Mouse (Mus musculus): ENCODE results near the gene Zfp423.

Gene Zfp423

GRCm38 (mm10) chr8:87835411-87835821, 124.0 kb downstream of the Zfp423 start:
- DNase-seq, result no peak

GRCm38 (mm10) chr8:87834656-87835055, 124.7 kb downstream of the Zfp423 start:
- no peak for DNase-seq

- no peak for DNase-seq
These were observed 125.4 kb downstream of the Zfp423 start for GRCm38 (mm10) chr8:87833841-87834620.

- no peak for DNase-seq
These were observed 126.1 kb downstream of the Zfp423 start for GRCm38 (mm10) chr8:87833339-87833738.

- no peak for DNase-seq
These were observed 126.7 kb downstream of the Zfp423 start for GRCm38 (mm10) chr8:87832381-87833325.

GRCm38 (mm10) chr8:87831567-87831966, 127.8 kb downstream of the Zfp423 start:
- DNase-seq, result no peak

- DNase-seq, result no peak
These were observed 128.3 kb downstream of the Zfp423 start for GRCm38 (mm10) chr8:87831116-87831515.

- DNase-seq, result no peak
These were observed 129.2 kb downstream of the Zfp423 start for GRCm38 (mm10) chr8:87830200-87830599.

GRCm38 (mm10) chr8:87826013-87826660, 133.3 kb downstream of the Zfp423 start:
- DNase-seq, result no peak

GRCm38 (mm10) chr8:87823172-87823571, 136.2 kb downstream of the Zfp423 start:
- no peak for DNase-seq

- DNase-seq, result no peak
These were observed 136.7 kb downstream of the Zfp423 start for GRCm38 (mm10) chr8:87822690-87823089.

GRCm38 (mm10) chr8:87822175-87822574, 137.2 kb downstream of the Zfp423 start:
- DNase-seq, result no peak

- no peak for DNase-seq
These were observed 137.7 kb downstream of the Zfp423 start for GRCm38 (mm10) chr8:87821655-87822054.

- DNase-seq, result no peak
These were observed 140.1 kb downstream of the Zfp423 start for GRCm38 (mm10) chr8:87819263-87819662.

GRCm38 (mm10) chr8:87818506-87818905, 140.9 kb downstream of the Zfp423 start:
- DNase-seq, result no peak

GRCm38 (mm10) chr8:87816141-87816540, 143.3 kb downstream of the Zfp423 start:
- no peak for DNase-seq

- no peak for DNase-seq
These were observed 146.7 kb downstream of the Zfp423 start for GRCm38 (mm10) chr8:87812661-87813060.

- no peak for DNase-seq
These were observed 147.3 kb downstream of the Zfp423 start for GRCm38 (mm10) chr8:87812069-87812449.

- DNase-seq, result peak; percentile 20
These were observed 147.9 kb downstream of the Zfp423 start for GRCm38 (mm10) chr8:87811399-87812068.

GRCm38 (mm10) chr8:87810771-87811170, 148.6 kb downstream of the Zfp423 start:
- no peak for DNase-seq

- peak; percentile 34 for DNase-seq
These were observed 155.0 kb downstream of the Zfp423 start for GRCm38 (mm10) chr8:87804327-87804900.

- no peak for DNase-seq
These were observed 156.0 kb downstream of the Zfp423 start for GRCm38 (mm10) chr8:87803437-87803836.
